ENCODE assay signal across 8 mouse cellular contexts in genomic region chr10:12921551-12922040, GRCm38 (mm10). TPM values are rescaled to one million over a fixed set of nuclear protein-coding genes. Genes with fewer than 3 reads are reported as not detected.
DNase-seq lines count a peak whose midpoint lies in the region; ATAC-seq and TF ChIP-seq lines count a peak whose summit lies in the region.

No protein-coding gene starts in this region.

- H3K27me3 ChIP-seq in E14TG2a.4 (ENCODE audit: insufficient read depth, low read length): no peaks in the 10 kb centered on the region
- no peaks in the 10 kb centered on the region for H3K27me3 ChIP-seq in hindbrain, embryonic 16.5 days (replicated peaks; ENCODE audit: control insufficient read depth, insufficient read depth, low read length)
- H3K27me3 ChIP-seq in thymus, adult 2 months (ENCODE audit: control insufficient read depth, insufficient read depth, low read length): no peaks in the 10 kb centered on the region

- peaks cover 13% of the 10 kb centered on the region for H3K9me3 ChIP-seq in E14TG2a.4 (ENCODE audit: low read length)
- no peaks in the 10 kb centered on the region for H3K9me3 ChIP-seq in hindbrain, embryonic 16.5 days (ENCODE audit: control insufficient read depth, low read length)

- WGBS in hindbrain, embryonic 16.5 days: 47% methylated on average over 11 of the region's 11 CpGs
- under 1% methylated on average over 11 of the region's 11 CpGs for WGBS in thymus, adult 2 months

- no peak for ATAC-seq in hindbrain, embryonic 16.5 days

- intact Hi-C loops in left cerebral cortex, postnatal 4 days (cut with DNase I): loop anchor here (10.0 kb wide), 1 partner anchor 73 kb away; no protein-coding TSS in a partner anchor

- TF ChIP-seq POLR2A in thymus, adult 2 months (IDR thresholded peaks at IDR 0.05; ENCODE audit: control insufficient read depth, extremely low read depth, insufficient read depth, low read length, poor library complexity): no peak

- no peaks in the 10 kb centered on the region for H3K36me3 ChIP-seq in E14TG2a.4 (ENCODE audit: insufficient read depth, low read length)
- H3K36me3 ChIP-seq in hindbrain, embryonic 16.5 days (ENCODE audit: control insufficient read depth, insufficient read depth, low read length): no peaks in the 10 kb centered on the region
- H3K36me3 ChIP-seq in thymus, adult 2 months (ENCODE audit: control insufficient read depth, insufficient read depth, low read length): no peaks in the 10 kb centered on the region

- peaks cover 46% of the 10 kb centered on the region for H3K4me1 ChIP-seq in E14TG2a.4 (replicated peaks; ENCODE audit: low read depth, low read length)
- H3K4me1 ChIP-seq in hindbrain, embryonic 16.5 days (ENCODE audit: control insufficient read depth, insufficient read depth, low read depth, low read length): peaks cover 7% of the 10 kb centered on the region
- H3K4me1 ChIP-seq in thymus, adult 2 months (replicated peaks; ENCODE audit: control insufficient read depth, insufficient read depth, low read length): peaks cover 11% of the 10 kb centered on the region

- DNase-seq in adrenal gland, adult 2 months: peak; percentile 15
- DNase-seq in adrenal gland, postnatal 14 days: no peak
- peak; percentile 42 for DNase-seq in embryo, embryonic 11 days
- peak; percentile 29 for DNase-seq in lung, postnatal 10 days
- DNase-seq in thymus, adult 2 months: peak; percentile 27
- DNase-seq in left cerebral cortex, postnatal 4 days: no peak

- H3K27ac ChIP-seq in hindbrain, embryonic 16.5 days (ENCODE audit: low read depth, low read length): no peak overlapping the region
- no peak overlapping the region for H3K27ac ChIP-seq in thymus, adult 2 months (ENCODE audit: control insufficient read depth, insufficient read depth, low read length)

- no peak overlapping the region for H3K9ac ChIP-seq in hindbrain, embryonic 16.5 days (ENCODE audit: low read depth, low read length)

- H3K4me2 ChIP-seq in hindbrain, embryonic 16.5 days (ENCODE audit: low read length): peak overlapping the region; percentile 76

- no peak for TF ChIP-seq CTCF in E14TG2a.4 (conservative IDR thresholded peaks at IDR 0.05; ENCODE audit: low read length)
- no peak for TF ChIP-seq CTCF in thymus, adult 2 months (IDR thresholded peaks at IDR 0.05; ENCODE audit: borderline replicate concordance, control insufficient read depth, extremely low read depth, insufficient read depth, low read length, poor library complexity)

- H3K4me3 ChIP-seq in E14TG2a.4 (replicated peaks; ENCODE audit: low read length): peak overlapping the region; percentile 90
- H3K4me3 ChIP-seq in hindbrain, embryonic 16.5 days (ENCODE audit: low read length): peak overlapping the region; percentile 74
- H3K4me3 ChIP-seq in thymus, adult 2 months (ENCODE audit: control insufficient read depth, insufficient read depth, low read length): peak overlapping the region; percentile 37

RNA-seq across cellular contexts. Expression of gene Stx11, which starts 42.5 kb away (rescaled TPM):
- total RNA-seq in adrenal gland, adult 2 months (2021): 1 to 10 TPM; 8.7 to 8.9 TPM
- 5.1 and 11.0 TPM in 2 replicates for polyA plus RNA-seq in adrenal gland, adult 2 months (2012; rRNA removed)
- 6.2 and 6.7 TPM in 2 replicates for total RNA-seq in adrenal gland, postnatal 14 days (2021)
- polyA plus RNA-seq in hindbrain, embryonic 16.5 days (2015; fragmentation: Nextera tagmentation; extraction: Ambion mirVana): 2.1 and 2.5 TPM in 2 replicates
- polyA plus RNA-seq in thymus, adult 2 months (2012; rRNA removed): 10.5 and 11.1 TPM in 2 replicates
- 1 to 10 TPM; 1.3 to 2.1 TPM for total RNA-seq in left cerebral cortex, postnatal 4 days (2021)

RNA-seq across cellular contexts. Expression of gene Utrn, which starts 52.4 kb away (rescaled TPM):
- total RNA-seq in adrenal gland, adult 2 months (2021): 10 to 100 TPM; 70.3 to 81.8 TPM
- 21.7 and 25.4 TPM in 2 replicates for polyA plus RNA-seq in adrenal gland, adult 2 months (2012; rRNA removed)
- total RNA-seq in adrenal gland, postnatal 14 days (2021): 95.5 and 99.1 TPM in 2 replicates
- polyA plus RNA-seq in hindbrain, embryonic 16.5 days (2015; fragmentation: Nextera tagmentation; extraction: Ambion mirVana): 25.4 and 25.7 TPM in 2 replicates
- 25.7 and 30.3 TPM in 2 replicates for polyA plus RNA-seq in thymus, adult 2 months (2012; rRNA removed)
- total RNA-seq in left cerebral cortex, postnatal 4 days (2021): 10 to 100 TPM; 32.1 to 34.6 TPM

Comparison
In these comparisons a context has a peak if more than half of its experiments do, and no peak if none do; other contexts are left out.
1. DNase-seq: peak in adrenal gland, adult 2 months (single experiment), embryo, embryonic 11 days (single experiment), lung, postnatal 10 days (single experiment) and thymus, adult 2 months (single experiment); none in adrenal gland, postnatal 14 days (single experiment) and left cerebral cortex, postnatal 4 days (single experiment).
2. H3K4me3 ChIP-seq: peak in every context shown above with its lines; median percentile 90 in E14TG2a.4; 74 in hindbrain, embryonic 16.5 days; 37 in thymus, adult 2 months.